Mouse (Mus musculus): ENCODE data around the gene Ankrd66.

Gene Ankrd66

DNA sequence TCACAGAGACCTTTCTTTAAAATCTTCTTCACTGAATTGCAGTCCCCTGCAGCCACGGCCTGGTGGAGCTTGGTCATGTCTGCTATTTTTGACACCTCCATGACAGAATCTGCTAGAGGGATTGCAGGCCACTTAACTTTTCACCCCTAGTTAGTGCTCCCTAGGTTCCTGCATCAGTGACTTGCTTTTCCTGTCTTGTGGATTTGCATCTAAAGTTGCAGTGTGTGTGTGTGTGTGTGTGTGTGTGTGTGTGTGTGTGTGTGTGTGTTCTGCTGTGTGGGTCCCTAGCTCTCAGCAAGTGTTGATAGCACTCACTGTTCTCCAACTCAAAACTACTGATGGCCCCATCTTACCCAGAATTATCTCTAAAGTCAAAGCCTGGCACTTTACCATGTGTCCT lies at the start of gene Ankrd66:
Gene Ankrd66 (minus strand): TSS at position 101 of the 400 bp plus-strand sequence.
- no peak for DNase-seq (ENCODE audit: low spot score)

DNA sequence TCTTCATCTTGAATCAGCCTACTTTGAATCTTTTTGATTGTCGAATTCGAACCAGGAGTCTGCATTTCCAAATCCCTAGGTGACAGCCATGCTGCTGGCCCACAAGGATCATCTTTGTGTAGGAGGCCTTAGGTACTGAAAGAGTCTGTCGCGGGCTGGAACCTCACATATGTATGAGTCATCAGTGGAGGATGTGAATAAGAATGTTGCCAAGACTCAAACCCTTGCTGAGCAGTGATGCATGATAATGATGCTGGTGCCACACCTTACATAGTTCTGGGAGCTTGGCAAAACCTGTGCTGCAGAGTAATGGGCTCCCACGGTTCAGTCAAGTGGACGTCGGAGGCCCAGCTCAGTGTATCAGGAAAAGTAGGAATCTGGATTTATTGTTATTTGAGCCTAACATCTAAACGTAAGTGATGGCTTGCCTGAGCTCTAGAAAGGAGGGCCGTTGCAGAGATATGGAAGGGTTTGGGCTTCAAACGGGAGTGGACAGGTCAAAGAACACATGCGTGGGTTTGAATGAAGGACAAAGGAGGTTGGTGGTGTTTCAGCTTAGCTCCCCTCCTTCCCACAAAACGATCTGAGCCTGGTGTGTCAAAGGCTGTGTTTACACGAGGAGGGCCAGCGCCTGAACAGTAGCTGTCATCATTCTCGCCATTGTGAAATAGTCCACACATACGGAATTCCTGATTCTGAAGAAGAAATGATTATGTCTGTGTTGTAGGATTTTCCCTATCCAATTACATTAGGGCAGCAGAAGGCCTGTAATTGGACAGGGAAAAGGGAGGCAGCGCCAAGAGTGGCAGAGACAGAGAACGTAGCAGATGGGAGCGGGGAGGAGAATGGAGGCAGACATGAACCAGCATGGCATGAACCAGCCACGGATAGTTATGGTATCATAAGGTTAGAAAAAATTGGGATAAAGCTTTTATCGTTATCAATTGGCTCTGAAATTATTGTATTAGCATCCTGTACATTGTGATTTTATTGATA lies 49.2 kb upstream of the Ankrd66 start:
- no peak for DNase-seq (ENCODE audit: low spot score)

DNA sequence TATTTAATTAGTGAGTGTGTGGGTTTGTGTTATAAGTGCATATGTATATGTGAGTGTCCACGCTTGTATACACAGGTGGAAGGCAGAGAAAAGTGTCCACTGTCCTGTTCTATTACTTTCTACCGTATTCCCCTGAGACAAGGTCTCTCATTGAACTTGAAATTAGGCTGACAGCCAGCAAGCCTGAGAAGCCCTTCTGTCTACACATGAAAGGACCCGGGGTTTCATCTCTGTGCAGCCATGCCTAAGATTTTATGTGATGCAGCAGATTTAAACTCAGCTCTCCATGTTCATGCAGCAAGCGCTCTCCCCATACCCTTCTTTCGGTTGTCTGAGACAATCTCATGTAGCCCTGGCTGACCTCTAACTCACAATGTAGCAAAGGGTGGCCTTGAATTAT lies 47.1 kb upstream of the Ankrd66 start:
- no peak for DNase-seq (ENCODE audit: low spot score)

DNA sequence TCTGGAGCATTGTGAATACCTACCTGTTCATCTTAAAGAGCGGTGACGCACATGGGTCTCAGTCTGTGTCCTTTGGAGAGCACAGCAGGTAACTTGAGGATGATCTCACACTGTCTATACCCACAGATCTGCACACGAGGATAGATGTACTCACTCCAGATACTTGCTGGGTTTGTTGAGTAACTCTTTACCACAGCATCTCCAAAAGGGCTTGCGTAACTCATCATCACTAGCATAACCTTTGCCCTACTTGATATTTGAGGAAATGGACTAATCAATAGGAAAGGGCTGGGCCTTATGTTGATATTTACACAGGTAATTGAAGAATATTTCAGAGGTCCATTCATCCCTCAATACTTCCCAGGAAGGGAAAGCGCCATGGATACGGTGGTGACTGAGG lies 46.3 kb upstream of the Ankrd66 start:
- no peak for DNase-seq (ENCODE audit: low spot score)

DNA sequence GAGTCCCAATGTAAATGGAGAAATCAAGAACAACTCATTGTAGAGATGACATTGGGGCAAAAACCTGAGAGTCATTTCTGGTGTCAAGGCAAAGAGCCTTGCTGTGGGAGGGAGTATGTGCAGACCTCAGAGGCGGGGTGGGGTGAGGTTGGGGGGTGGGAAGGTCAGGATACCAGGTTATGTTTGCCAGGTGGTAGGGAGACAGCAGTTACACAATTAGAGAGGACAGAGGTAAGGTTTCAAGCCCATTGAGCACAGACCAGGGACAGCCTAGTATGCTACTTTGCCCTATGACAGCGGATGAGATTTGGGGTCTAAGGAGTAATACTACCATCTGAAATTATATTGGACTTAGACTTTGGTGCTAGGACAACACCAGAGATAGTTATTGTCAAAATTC lies 43.8 kb upstream of the Ankrd66 start:
- DNase-seq (ENCODE audit: low spot score), result no peak

DNA sequence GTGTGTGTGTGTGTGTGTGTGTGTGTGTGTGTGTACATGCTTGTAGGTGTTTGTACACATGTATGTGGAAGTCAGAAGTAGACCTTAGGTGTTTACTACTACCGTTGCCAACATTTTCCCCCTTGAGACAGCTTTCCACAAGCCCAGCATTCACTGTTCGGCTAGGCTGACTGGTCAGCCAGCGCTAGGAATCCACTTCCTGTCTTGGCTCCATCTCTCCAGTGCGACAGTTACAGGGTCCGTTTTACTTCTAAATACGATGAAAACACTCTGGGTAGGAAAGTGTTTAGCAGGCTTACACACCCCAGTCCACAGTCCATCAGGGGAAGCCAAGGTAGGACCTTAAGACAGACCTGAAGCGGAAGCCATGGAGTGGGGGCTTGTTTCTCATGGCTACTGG lies 41.3 kb upstream of the Ankrd66 start:
- DNase-seq (ENCODE audit: low spot score), result no peak

DNA sequence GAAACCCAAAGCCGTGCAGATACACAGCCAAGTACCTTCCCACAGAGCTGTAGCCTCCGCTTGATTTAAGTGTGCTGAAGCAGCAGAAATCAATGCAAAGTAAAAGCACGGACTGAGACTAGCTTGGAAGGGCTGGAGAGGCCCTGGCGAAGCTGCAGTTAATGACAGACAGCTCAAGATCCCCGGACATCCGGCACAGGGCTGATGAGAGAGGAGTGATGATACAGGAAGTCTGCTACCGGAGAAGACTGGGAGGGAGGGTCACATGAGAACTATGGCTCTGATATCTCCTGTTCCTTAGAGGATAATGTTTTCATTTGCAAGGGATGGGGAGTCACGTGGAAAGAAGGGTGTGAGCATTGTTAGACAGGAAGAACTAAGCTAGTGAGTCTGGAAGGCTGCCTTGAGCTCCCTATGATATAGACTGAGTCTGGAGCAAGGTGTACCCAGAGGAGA lies 37.6 kb upstream of the Ankrd66 start:
- no peak for DNase-seq (ENCODE audit: low spot score)

DNA sequence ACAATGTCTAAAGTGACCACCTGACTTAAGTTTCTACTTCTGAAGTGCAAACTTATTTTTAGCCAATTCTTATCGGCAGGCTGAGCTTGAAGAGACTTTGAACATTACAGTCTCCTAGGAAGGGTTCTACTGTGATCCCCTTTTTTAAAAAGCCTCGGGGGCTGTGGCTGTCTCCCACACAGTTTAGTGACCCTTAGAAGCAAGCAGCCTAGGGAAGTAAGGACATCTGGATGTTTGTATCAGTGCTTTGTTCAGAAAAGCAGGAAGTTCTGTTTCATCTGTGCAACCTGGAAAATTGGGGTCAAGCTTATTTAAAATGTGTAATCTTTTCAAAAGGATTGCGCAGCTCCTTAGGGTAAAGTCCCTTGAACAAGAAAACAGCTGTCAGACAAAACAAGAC lies 37.0 kb upstream of the Ankrd66 start:
- DNase-seq (ENCODE audit: low spot score), result no peak

DNA sequence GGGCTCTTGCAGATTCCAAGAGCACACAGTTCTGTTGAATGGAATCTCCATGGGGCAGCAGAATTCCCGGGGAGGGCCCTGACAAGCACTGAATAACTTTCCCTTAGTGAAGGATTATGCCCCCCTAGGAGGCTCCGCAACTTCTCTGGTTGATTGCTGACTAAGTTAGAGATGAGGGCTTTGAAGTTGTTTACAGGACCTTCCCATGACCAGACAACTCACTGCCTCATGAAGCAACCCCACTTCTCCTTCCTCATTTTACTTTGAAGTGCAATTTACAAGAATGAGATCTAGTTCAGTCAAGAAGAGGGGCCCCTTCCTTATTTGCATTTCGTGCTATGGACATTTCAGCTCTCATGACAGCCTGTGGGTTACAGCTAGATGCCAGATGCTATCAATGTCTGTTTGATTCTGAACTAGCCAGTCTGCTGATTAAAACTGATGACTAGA lies 30.2 kb upstream of the Ankrd66 start:
- DNase-seq (ENCODE audit: low spot score), result no peak

DNA sequence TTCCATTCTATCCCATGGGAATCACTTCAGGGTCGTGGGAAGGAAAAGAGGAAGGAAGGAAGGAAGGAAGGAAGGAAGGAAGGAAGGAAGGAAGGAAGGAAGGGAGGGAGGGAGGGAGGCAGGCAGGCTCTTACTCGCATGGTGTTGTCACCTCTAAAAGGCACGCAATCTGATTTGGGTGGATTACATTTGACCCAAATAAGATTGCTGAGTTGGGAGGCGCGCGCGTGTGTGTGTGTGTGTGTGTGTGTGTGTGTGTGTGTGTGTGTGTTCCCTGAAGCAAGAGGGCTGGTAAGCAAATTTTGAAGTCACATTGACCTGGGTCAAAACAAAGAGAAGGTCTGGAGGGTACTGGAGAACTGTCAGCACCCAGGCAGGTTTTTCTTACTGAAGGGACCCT lies 25.8 kb upstream of the Ankrd66 start:
- DNase-seq (ENCODE audit: low spot score), result no peak

DNA sequence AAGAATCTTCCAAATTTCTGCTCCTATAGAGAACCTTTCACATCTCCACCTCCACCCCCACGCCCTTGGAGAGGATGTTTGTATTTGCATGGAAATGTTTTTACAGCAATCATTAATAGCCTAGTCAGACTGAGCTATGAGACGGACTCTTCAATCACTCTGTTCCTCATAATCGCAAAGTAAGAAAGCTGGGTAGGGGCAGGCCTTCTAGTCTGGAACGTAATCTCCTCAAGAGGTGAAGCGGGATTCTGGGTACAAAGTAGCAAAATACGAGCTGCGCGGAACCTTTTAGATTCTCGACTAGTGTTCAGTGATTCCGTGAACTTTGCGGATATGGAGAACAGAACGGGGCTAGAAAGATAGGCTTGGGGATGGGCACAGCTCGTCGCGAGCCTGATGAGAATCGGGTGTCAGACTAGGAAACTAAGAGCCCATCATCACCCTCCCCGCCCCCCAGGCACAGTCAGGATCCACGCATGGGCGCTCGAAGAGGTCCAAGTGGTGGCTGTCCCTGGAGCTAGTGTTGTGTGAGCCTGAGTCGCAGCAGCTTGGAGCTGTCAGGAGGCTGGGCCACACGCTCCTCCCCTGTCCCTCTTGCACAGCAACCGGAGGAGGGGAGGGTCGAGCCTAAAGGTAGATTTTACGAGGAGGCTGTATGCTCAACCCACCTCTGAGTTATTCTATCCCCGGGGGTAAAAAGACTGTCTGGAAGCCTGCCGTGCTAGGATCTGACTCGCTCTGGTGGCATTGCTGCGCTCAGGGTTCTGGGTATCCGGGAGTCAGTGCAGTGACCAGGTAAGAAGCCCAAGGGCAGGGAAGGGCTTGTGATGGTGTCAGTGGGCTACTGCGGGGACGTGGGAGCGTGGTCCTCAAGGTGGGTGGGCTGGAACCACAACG lies 24.8 kb upstream of the Ankrd66 start, which contains the start of gene Pla2g7:
Gene Pla2g7 (plus strand): TSS at position 107 of the 897 bp plus-strand sequence.
- DNase-seq (ENCODE audit: low spot score), result no peak

DNA sequence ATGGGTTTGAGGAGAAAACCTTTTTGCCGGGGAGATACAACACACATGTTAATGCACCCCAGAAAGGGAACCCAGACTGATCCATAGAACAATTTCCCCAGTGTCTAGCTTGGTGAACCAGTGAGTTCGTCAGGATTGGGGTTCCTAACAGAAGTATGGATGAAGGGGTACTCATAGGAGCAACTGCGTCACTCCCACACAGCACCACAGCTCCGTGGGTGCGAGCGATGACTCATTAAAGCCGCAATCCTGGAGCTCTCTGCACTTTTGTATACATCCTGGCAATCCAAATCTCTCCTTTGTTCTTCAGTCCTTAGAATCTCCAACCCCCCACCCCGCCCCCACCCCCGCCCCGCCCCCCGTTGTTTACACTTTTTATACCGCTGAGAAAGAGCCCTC lies 24.2 kb upstream of the Ankrd66 start:
- DNase-seq (ENCODE audit: low spot score), result no peak

DNA sequence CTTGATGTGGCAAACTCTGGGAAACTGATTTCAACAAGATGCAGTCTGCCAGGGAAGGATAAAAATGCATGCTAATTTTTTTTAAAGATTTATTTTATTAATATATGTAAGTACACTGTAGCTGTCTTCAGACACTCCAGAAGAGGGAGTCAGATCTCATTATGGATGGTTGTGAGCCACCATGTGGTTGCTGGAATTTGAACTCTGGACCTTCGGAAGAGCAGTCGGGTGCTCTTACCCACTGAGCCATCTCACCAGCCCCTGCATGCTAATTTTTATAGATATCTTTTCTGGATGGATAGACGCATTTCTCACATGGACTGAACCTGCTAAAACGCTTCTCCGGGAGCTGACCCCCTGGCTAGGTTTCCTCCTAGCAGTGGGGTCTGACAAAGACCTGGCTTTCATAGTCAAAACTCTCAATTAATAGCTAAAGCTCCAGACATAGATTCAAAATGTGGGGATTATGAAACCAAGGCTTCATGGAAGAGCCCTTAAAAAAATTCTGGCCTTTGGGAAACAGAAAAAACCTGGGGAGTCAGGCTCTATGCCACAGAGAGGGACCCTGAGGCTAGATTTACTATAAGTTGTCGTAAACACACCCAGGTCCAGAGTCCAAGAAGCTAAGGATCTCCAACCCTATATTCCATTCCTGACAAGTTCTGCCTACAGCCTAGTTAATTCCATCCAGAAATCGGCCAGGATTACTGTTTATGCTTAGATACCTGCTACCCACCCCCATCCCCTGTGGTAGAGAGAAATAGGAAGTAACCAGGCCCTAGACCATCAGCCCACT lies 20.0 kb upstream of the Ankrd66 start:
- no peak for DNase-seq (ENCODE audit: low spot score)

DNA sequence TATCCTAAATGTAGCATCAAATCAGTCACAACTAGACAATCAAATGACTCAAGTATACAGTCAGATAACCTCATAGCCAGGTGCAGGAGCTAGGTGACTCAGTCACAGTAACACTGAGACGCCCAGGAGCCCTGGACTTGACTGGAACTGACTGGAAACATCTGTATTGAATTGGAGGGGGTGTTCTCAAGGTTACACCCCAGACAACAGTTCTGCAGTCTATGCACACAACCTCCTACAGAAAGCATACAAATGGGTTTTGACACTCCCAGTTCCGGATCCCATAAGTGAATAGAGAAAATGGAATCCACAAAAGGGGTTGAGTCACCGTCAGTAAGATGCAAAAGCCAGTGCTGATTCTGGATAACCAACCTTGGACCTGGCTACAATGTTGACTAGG lies 15.2 kb upstream of the Ankrd66 start:
- no peak for DNase-seq (ENCODE audit: low spot score)

DNA sequence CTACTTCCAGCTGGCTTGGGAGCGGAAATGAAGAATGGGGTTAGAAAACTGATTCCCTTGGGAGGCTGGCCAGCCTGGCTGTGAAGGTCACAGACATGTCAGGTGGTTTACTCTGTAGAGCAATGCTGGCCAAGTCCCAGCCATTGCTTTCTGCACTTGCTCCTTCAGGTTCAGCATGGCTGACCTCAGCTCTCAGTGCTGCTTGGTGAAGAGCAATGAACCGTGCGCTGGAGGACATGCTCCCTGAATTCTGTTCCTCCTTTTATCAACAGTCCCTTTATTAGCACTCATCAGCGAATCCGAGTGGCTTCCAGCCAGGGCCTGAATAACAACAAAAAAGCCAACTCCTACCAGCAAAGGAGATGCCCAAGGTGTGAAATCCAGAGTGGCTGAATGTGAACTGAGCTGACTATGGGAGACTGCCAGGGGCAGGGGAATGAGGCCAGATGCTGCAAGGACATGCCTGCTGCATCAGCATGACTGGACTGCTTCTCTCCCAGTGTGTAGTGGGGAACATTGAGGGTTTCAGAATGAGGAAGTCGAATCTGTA lies 14.2 kb upstream of the Ankrd66 start:
- DNase-seq (ENCODE audit: low spot score), result no peak

DNA sequence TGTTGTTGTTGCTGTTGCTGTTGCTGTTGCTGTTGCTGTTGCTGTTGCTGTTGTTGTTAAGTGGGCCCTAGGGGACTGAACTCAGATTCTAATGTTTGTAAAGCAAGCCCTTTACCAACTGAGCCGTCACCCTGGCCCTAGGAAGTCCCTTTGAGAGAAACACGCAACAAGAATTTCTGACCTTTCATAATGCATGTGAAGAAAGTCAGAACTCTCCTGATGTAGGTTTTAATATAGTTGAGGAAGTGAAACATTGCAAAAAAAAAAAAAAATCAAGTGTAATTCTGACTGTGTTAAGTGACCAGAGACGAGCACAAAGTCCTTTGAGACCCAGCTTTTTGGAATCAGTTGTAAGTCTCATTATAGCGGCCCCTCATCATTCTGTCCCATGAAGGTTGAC lies 13.7 kb upstream of the Ankrd66 start:
- no peak for DNase-seq (ENCODE audit: low spot score)

DNA sequence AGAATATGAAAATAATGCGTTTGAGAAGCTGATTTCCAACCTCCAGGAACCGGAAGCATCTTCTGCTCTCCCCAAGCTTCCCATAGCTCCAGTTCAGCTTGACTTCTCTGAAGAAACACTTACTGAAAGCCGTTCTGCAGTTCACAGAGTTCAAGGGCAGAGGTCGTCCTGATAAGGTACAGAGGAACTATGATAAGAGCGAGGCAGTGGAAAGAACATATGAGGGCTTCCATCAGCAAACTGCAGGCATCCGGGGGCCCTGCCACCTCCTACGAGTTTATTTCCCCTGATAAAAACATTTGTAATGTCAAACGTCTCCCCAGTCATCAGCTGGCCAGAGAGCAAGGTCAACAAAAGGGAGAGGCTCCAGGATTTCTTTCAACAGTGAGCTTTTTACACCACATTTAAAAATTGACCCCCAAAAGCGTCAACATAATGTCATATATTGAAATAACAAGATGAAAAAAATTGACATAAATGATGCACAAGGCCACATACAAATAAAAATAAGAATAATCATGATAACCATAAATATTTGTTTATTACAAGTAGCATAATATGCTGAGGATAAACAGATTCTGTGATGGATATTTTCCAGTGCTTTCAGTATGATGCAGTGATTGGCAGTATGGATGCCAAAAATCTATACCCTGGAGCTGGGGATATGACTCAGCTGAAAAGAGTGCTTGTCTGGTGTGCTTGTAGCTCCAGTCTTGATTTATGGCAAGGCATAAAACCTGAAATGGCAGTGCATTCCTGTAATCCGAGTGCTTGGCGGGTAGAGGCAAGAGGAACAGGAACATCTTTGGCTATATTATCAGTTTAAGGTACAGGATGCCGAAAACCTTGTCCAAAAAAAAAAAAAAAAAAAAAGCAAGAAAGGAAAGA lies 11.3 kb upstream of the Ankrd66 start:
- DNase-seq (ENCODE audit: low spot score), result no peak

DNA sequence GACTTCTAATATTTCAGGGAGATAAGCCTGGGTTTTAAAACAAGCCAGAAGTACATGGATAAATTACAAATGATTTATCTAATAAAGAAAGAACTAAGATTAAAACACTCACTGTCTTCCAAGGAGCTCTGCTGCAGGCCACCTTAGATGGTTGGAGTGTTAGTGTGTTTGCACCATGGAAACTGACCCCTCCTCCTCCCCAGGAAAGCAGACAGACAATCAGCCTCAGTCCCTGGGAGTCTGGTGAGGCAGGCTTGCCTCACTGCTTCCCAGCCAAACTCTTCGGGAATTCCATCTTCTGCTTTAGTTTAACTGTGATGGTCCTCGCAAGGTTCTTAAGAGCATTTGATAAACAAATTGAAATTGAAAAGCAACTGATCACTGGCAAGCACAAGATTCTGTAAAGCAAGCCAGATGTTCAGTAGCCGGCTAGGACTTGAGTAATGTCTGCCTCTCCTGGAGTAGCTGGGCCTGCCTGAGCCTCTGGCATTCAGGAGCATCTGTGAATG lies 7.7 kb upstream of the Ankrd66 start:
- DNase-seq (ENCODE audit: low spot score), result no peak

DNA sequence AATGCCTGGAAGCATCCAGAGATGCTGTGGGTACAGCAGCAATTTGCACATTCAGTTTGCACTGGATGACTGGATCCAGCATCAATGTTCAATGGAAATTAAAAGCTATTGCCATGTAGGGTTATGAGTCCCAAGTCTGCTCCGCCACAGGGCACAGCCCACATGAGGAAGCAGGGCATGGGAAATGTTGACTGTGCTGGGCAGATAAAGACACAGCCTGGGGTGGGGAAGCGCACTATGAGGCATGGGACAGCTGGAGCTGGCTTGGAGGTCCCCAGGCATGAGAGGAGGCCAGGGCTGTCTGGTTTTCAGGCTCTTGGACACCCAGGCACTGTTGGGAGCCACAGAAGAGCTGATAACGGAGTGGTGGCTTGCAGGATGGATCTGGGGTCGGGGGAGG lies 601 bp upstream of the Ankrd66 start:
- DNase-seq (ENCODE audit: low spot score), result no peak

DNA sequence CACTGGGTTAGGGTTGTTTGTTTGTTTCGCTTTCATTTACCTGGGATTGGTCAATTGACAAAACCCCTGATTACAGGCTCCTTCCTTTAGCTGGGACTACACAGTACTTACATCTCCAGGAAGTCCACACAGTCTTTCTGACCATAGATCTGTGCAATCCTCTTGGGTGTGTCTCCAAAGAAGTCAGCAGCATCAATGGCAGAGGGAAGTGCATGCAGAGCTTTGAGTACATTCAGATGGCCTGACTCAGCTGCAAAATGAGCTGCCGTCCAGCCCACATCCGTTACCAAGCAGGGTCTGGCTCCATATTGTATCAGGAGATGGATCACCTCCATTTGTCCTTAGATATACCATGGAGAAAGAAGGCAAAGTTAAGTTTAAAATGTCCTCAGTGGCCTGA lies 4.7 kb downstream of the Ankrd66 start:
- DNase-seq (ENCODE audit: low spot score), result no peak
